Mouse (Mus musculus): ENCODE measurements around the gene Catip.

DNA sequence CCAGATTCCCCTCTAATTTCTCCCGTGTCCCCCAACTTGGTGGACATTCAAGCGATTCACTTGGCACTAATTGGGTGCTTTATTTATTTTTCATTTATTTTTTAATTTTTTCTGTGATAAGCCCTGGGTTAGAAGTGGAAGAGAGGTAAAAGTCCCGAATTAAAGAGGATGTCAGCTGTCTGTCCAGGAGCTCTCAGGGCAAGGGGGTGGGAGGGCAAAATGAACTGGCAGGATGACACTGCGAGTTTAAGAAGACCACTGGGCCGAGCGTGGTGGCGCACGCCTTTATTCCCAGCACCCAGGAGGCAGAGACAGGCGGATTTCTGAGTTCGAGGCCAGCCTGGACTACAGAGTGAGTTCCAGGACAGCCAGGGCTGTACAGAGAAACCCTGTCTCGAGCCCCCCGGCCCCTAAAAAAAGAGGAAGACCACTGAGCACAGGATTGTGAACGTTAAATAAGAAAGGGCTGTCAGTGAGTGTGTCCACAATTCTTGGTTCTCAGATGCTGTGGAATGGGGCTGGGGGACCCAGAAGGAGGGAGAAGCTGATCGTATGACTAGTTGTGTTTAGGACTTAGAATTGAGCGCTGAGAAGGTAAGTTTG is 25.6 kb downstream of the Catip start:
- TF ChIP-seq CTCF (IDR thresholded peaks at IDR 0.05; ENCODE audit: low read depth, low read length) (no peak), GATA1 (IDR thresholded peaks at IDR 0.05; ENCODE audit: borderline replicate concordance, low read length) (no peak), TAL1 (conservative IDR thresholded peaks at IDR 0.05; ENCODE audit: low read depth, low read length) (no peak)

All from G1E (cell line).